Mouse (Mus musculus): ENCODE results near the gene Rnf123. TPM values are rescaled to one million over a fixed set of nuclear protein-coding genes. Genes with fewer than 3 reads are reported as not detected.
"Not testable (repeated sequence)": the region's sequence is repeated elsewhere in the genome, so short reads cannot be mapped to it uniquely, and the experiment has no call there.

Gene Rnf123
- polyA plus RNA-seq, 1 experiment from 2014 or later, result 25.5 TPM

DNA sequence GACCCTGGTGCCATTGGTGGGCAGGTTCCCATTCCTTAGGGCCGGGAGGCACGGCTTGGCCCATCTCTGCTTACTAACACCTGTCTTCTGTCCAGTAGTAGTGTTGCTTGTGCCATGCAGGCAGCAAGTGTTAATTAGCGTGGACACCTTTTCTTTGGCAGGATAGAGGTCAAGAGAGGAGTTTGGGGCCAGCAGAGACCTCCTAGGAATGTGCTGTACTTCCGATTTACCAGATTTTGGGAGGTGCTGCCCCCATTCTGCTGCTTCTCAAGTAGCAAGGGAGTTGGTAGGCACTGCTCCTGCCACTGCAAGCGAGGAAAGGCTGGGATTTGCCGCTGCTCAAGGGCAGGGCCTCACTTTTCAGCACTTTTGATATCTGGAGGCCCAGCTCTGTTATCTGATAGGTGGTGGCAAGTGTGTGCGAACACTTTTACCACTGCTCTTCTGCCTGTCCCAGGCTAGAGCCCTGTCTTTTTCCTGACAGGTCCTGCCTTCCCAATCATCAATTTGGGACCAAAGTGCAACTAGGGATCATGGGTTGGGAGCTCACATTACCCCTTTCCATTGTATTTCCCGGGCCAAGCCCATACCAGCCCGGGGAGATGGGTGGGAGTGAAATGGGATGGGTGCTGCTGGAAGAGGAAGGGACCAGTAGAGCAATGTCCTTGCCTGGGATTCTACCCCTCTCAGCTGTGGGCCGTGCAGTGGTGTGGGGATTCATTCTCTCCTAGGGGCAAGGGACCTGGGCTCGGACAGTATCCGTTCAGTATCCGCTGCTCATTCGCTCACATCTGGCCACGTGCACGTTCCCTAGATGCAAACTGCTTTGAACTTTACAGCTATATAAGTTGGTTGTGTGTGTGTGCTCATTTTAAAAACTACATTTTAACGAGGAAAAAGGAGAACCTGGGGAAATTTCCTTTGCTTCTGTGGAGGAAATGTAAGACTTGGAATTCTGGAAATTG, 35.3 kb downstream of the Rnf123 start:
- H3K36me3 ChIP-seq, result peaks cover 61% of the 10 kb centered on the region
- 45% methylated on average over 17 of the region's 17 CpGs for WGBS
- no peaks in the 10 kb centered on the region for H3K27me3 ChIP-seq
- 0 out of 2 replicates have a peak overlapping the region, but pooled peaks have one; percentile 35 for H3K9ac ChIP-seq
- H3K4me1 ChIP-seq, result peaks cover 47% of the 10 kb centered on the region
- peak overlapping the region; percentile 75 for H3K4me2 ChIP-seq
- no peak for ATAC-seq (ENCODE audit: insufficient number of reproducible peaks, low FRiP score, low TSS enrichment, low read depth)
- H3K4me3 ChIP-seq, result peak overlapping the region; percentile 79
- H3K9me3 ChIP-seq, result no peaks in the 10 kb centered on the region
- H3K27ac ChIP-seq, result peak overlapping the region; percentile 85

DNA sequence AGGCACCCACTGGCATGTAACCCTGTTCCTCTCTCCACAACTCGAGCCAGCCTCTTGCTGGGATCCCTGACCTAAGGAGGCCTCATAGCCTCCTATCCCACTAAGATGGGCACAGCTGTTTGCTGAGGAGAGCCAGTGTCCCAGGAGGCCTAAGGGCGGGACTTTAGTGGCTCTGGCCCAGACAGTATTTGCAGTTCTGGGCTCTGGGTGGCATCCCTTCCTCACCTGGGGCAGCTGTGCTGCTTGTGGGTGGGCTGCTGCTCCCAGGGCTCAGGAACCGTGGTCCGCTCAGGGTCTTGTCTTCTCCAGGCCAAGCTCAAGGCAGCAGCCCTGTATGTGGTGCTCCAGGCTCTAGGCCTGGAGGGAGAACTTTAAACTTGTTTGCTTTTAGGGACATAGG, 36.6 kb downstream of the Rnf123 start:
- 84% methylated on average over 4 of the region's 4 CpGs for WGBS
- no peaks in the 10 kb centered on the region for H3K27me3 ChIP-seq
- no peak overlapping the region for H3K4me2 ChIP-seq
- H3K4me3 ChIP-seq, result no peak overlapping the region
- no peak overlapping the region for H3K9ac ChIP-seq
- peaks cover 68% of the 10 kb centered on the region for H3K36me3 ChIP-seq
- no peaks in the 10 kb centered on the region for H3K9me3 ChIP-seq
- no peak overlapping the region for H3K27ac ChIP-seq
- peaks cover 34% of the 10 kb centered on the region for H3K4me1 ChIP-seq
- no peak for ATAC-seq (ENCODE audit: insufficient number of reproducible peaks, low FRiP score, low TSS enrichment, low read depth)

DNA sequence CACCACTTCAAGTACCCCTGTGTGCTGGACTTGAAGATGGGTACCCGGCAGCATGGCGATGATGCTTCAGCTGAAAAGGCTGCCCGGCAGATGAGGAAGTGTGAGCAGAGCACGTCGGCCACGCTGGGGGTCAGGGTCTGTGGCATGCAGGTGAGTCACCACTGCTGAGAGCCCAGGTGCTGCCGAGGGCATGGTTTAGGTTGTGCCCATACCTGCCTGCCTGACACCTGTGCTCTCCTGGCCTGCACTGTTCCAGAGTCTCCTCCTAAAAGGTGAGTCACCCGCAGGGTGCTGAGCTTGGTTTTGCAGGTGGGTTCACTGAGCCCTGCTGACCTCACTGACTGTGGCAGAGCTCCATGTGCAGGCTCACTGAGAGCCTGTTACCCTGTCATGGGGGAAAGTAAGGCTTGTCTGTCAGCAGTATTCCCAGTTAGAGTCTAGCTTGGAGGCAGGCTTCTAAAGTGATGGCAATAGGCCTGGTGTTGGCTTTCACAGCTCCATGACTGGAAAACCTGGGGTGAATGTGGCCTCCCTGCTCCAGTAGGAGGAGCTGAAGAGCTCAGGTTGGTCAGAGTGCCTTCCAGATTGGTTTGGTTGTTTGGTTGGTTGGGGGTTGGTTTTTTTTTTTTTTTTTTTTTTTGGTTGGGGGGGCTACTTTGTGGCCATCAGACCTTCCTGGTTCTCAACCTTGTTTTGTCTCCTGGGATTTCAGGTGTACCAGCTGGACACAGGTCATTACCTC, 38.2 kb downstream of the Rnf123 start:
- Histone ChIP-seq H3K9me3 (no peaks in the 10 kb centered on the region), H3K27me3 (no peaks in the 10 kb centered on the region), H3K4me1 (peaks cover 18% of the 10 kb centered on the region), H3K4me2 (no peak overlapping the region), H3K36me3 (peaks cover 67% of the 10 kb centered on the region), H3K9ac (no peak overlapping the region), H3K27ac (no peak overlapping the region), H3K4me3 (no peak overlapping the region)
- ATAC-seq (ENCODE audit: insufficient number of reproducible peaks, low FRiP score, low TSS enrichment, low read depth), result no peak
- WGBS, result 95% methylated on average over 8 of the region's 8 CpGs

DNA sequence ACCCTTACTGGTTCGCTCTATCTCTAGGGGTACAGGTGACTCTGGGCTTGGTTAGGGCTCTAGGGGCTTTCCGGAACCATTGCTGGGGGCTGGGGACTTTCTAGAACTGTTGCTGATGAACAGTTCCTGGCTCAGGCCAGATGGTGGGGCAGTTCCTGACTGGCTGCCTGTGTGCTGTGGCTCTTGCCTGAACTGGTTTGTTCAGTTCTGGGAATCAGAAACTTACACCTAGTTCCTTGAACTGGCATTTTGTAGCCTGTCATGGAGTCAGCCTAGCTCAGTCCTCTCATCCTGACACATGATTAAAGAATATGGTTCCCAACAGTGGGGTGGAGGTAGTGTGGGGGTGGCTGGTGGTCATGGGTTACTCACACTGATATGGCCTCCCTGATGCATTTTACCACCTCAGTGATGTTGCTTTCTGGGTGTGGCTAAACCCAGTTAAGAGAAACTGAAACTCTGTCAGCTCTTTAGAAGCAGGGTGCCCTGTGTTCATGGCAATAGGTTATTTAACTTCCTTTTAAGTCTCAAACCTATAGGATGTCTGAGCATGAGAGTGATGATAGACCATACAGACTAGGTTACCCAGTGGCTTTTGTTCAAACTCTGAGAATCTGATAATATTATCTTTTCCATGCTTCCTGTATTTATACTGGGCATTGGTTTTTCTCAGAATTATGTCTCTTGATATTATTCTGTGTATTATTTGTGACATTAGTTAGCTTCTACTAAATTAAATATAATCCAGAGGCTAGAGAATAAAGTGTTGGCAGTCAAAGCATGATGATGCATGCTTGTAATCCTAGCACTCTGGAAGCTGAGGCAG, 47.6 kb downstream of the Rnf123 start:
- H3K4me2 ChIP-seq, result no peak overlapping the region
- H3K27me3 ChIP-seq, result no peaks in the 10 kb centered on the region
- H3K4me1 ChIP-seq, result no peaks in the 10 kb centered on the region
- H3K9ac ChIP-seq, result no peak overlapping the region
- no peaks in the 10 kb centered on the region for H3K9me3 ChIP-seq
- ATAC-seq (ENCODE audit: insufficient number of reproducible peaks, low FRiP score, low TSS enrichment, low read depth), result no peak
- peak overlapping the region; percentile 38; the same call in 1 of the 2 replicates for H3K27ac ChIP-seq
- WGBS, result 92% methylated on average over 2 of the region's 2 CpGs
- no peak overlapping the region for H3K4me3 ChIP-seq
- peaks cover 48% of the 10 kb centered on the region for H3K36me3 ChIP-seq

DNA sequence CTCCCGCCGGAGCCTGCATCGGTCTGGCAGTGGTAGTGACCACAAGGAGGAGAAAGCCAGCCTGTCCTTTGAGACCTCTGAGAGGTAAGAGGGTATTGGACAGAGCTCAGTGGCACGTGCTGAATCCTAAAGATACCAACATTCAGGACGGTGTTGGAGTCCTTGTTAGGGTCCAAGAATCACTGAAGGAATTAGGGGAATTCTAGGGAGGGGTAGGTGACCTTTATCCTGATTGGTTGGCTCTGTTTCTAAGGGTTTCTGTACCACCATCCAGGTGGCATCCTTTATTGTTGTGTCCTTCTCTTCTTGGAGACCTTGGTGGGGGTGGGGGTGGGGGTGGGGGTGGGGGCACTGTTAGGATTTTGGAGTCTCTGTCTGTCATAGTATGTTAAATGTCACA, 51.0 kb downstream of the Rnf123 start:
- WGBS, result 92% methylated on average over 5 of the region's 5 CpGs
- Histone ChIP-seq H3K27ac (no peak overlapping the region), H3K9me3 (no peaks in the 10 kb centered on the region), H3K4me3 (no peak overlapping the region), H3K27me3 (no peaks in the 10 kb centered on the region), H3K36me3 (peaks cover 56% of the 10 kb centered on the region), H3K4me2 (no peak overlapping the region), H3K4me1 (no peaks in the 10 kb centered on the region), H3K9ac (no peak overlapping the region)
- no peak for ATAC-seq (ENCODE audit: insufficient number of reproducible peaks, low FRiP score, low TSS enrichment, low read depth)

DNA sequence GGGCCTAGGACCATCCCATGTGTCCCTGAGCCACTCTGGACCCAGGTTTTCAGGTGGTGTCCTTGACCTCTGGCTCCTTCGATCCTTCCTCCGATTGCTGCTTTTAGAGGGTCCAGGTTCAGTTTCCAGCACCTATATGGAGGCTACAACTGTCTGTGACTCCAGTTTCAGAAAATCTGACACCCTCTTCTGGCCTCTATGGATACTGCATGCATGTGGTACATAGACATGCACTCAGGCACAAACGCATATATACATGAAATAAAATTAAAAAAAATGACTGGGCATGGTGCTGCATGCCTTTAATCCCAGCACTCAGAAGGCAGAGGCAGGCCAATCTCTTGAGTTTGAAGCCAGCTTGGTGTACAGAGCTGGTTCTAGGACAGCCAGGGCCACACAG, 55.3 kb downstream of the Rnf123 start:
- no peak for ATAC-seq (ENCODE audit: insufficient number of reproducible peaks, low FRiP score, low TSS enrichment, low read depth)
- H3K27me3 ChIP-seq, result no peaks in the 10 kb centered on the region
- H3K4me3 ChIP-seq, result no peak overlapping the region
- H3K4me1 ChIP-seq, result no peaks in the 10 kb centered on the region
- peaks cover 61% of the 10 kb centered on the region for H3K36me3 ChIP-seq
- no peak overlapping the region for H3K27ac ChIP-seq
- WGBS, result 97% methylated on average over 3 of the region's 3 CpGs
- H3K9ac ChIP-seq, result no peak overlapping the region
- no peak overlapping the region for H3K4me2 ChIP-seq
- no peaks in the 10 kb centered on the region for H3K9me3 ChIP-seq

DNA sequence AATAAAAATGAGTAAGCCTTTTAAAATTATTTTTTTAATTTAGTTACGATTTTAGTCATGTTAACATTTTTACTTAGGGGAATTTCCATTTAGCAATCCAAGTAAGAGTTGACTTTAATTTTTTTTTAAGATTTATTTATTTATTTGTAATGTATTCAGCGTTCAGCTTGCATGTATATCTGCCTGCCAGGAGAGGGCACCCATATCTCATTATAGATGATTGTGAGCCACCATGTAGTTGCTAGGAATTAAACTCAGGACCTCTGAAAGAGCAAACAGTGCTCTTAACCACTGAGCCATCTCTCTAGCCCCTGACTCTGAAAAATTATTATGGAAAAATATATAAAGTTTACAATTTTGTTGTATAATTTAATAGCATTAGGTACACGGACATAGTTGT, 56.6 kb downstream of the Rnf123 start:
- H3K9ac ChIP-seq, result no peak overlapping the region
- H3K36me3 ChIP-seq, result peaks cover 50% of the 10 kb centered on the region
- no peak for ATAC-seq (ENCODE audit: insufficient number of reproducible peaks, low FRiP score, low TSS enrichment, low read depth)
- H3K4me2 ChIP-seq, result no peak overlapping the region
- no peaks in the 10 kb centered on the region for H3K9me3 ChIP-seq
- H3K4me3 ChIP-seq, result no peak overlapping the region
- H3K27ac ChIP-seq, result no peak overlapping the region
- no peaks in the 10 kb centered on the region for H3K27me3 ChIP-seq
- WGBS, result 83% methylated on average over 3 of the region's 3 CpGs
- H3K4me1 ChIP-seq, result no peaks in the 10 kb centered on the region

DNA sequence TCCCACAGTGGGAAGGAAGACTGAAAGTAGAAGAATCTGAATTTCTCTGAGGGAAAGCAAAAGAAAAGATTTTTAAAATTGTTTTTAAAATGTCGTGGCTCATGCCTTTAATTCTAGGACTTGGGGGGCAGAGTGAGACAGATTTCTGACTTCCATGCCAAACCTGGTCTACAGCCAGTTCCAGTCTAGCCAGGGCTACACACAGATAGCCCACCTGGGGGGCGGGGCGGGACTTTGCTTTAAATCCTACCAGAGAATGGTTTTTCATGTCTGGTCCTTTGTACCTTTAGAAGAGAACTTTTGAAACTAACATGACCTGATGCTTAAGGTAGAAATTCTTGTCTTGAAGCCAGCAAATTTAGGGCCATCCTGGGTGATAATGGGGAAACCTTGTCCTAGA, 59.9 kb downstream of the Rnf123 start:
- H3K9ac ChIP-seq, result no peak overlapping the region
- peaks cover 36% of the 10 kb centered on the region for H3K36me3 ChIP-seq
- no peak overlapping the region for H3K27ac ChIP-seq
- no peaks in the 10 kb centered on the region for H3K4me1 ChIP-seq
- no peak overlapping the region for H3K4me3 ChIP-seq
- 86% methylated on average over 3 of the region's 3 CpGs for WGBS
- ATAC-seq (ENCODE audit: insufficient number of reproducible peaks, low FRiP score, low TSS enrichment, low read depth), result no peak
- no peak overlapping the region for H3K4me2 ChIP-seq
- no peaks in the 10 kb centered on the region for H3K9me3 ChIP-seq
- no peaks in the 10 kb centered on the region for H3K27me3 ChIP-seq

DNA sequence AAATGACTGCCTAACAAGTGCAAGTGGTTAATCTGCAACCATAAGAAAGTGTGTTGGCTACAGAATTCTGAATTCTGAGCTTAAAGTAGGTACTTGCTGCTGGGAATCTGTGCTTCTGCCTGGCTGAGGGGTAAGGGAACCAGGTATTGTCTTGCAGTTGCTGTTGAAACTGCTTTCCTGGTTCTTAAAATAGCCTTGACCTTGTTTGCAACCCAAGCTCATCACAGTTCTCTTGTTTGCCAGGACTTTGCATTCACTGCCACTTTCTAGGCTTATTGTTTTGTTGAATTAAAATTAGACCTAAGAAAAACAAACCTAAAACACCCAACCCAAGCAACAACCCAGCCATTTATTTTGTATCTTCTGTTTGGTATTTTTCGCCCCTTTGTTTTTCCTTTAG, 62.4 kb downstream of the Rnf123 start:
- Histone ChIP-seq H3K27me3 (no peaks in the 10 kb centered on the region), H3K9ac (no peak overlapping the region), H3K36me3 (peaks cover 17% of the 10 kb centered on the region), H3K4me1 (no peaks in the 10 kb centered on the region), H3K4me2 (no peak overlapping the region), H3K4me3 (no peak overlapping the region), H3K27ac (no peak overlapping the region), H3K9me3 (no peaks in the 10 kb centered on the region)
- no peak for ATAC-seq (ENCODE audit: insufficient number of reproducible peaks, low FRiP score, low TSS enrichment, low read depth)
- whole genome bisulfite sequencing, result 88% methylated on average over 1 of the region's 1 CpGs

DNA sequence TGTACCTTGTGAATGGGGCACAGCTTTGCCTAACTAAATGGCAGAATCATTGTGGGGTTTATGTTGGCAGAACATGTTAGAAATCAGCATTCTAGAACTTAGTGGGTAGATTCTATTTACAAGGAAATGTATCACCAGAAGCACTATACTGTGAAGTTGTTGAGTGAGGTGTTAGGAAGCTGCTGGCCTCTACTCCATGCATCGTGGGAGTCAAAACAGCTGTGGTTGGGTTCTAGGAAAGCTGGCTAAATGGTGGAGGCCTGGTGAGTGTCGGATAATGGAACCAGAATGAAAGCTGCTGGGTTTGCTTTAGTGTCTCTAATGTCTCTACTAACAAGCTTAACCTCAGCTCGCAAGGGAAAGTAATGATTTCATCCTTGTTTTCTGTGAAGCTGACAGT, 66.0 kb downstream of the Rnf123 start:
- H3K27ac ChIP-seq, result no peak overlapping the region
- H3K27me3 ChIP-seq, result no peaks in the 10 kb centered on the region
- WGBS, result 77% methylated on average over 3 of the region's 3 CpGs
- no peak overlapping the region for H3K4me3 ChIP-seq
- no peak overlapping the region for H3K9ac ChIP-seq
- H3K4me1 ChIP-seq, result no peaks in the 10 kb centered on the region
- H3K36me3 ChIP-seq, result peaks cover 11% of the 10 kb centered on the region
- no peaks in the 10 kb centered on the region for H3K9me3 ChIP-seq
- ATAC-seq (ENCODE audit: insufficient number of reproducible peaks, low FRiP score, low TSS enrichment, low read depth), result no peak
- no peak overlapping the region for H3K4me2 ChIP-seq

DNA sequence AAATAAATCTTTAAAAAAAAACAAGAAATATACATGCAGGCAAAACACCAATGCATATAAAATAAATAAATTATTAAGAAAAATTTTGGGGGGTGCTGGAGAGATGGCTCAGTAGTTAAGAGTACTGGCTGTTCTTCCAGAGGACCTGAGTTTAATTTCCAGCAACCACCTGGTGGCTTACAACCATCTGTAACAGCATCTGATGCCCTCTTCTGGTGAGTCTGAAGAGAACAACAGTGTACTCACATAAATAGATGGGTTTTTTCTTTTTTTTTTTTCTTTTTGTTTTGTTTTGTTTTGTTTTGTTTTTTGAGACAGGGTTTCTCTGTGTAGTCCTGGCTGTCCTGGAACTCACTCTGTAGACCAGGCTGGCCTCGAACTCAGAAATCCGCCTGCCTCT, 69.6 kb downstream of the Rnf123 start:
- WGBS, result 95% methylated on average over 2 of the region's 2 CpGs
- not testable (repeated sequence) for H3K27me3 ChIP-seq; H3K4me3 ChIP-seq; H3K9ac ChIP-seq; H3K4me1 ChIP-seq; H3K9me3 ChIP-seq; H3K4me2 ChIP-seq; ATAC-seq (ENCODE audit: insufficient number of reproducible peaks, low FRiP score, low TSS enrichment, low read depth); H3K27ac ChIP-seq
- peaks cover 11% of the 10 kb centered on the region for H3K36me3 ChIP-seq
